ENCODE assay signal across 18 mouse cellular contexts in the genomic region with DNA sequence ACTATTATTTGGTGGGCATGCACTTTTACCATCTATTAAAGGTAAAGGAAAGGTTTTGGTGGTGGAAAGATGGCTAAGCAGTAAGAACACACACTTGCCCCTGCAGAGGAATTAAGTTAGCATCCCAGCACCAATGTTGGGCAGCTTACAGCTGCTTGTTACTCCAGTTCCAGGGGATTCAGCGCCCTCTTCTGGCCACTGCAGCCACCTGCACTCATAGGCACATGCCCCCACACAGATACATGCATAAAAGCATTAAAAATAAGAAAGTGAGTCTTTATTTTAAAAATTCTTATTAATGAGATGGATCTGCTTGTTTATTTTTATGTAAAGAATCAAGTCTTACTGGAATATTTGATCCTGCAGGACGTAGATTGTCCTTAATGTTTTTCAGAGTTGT.
DNase-seq lines count a peak whose midpoint lies in the region; ATAC-seq and TF ChIP-seq lines count a peak whose summit lies in the region.
"Had no signal": no experiment of that assay in that cellular context is flagged by ENCODE, and none has a peak within 500 bp of the region (broad histone marks: within the 10 kb centered on the region; RNA-seq: fewer than 3 reads in every experiment).

No protein-coding gene starts in this region.

- ATAC-seq in liver, embryonic 14.5 days (ENCODE audit: insufficient read depth), result no peak
- no peak for ATAC-seq in liver, embryonic 11.5 days (replicated peaks; ENCODE audit: low FRiP score)
- ATAC-seq in megakaryocyte-erythroid progenitor cell, adult 5-6 weeks (replicated peaks; ENCODE audit: low FRiP score, low TSS enrichment, poor library complexity, severe bottlenecking), result no peak
- ATAC-seq: inflammation-experienced regulatory T-cells, adult 6 months had no signal

- TF ChIP-seq CTCF in liver, embryonic 14.5 days (IDR thresholded peaks at IDR 0.05; ENCODE audit: low read depth), result peak; percentile 25; the same call in 1 of the 2 replicates
- TF ChIP-seq CTCF in thymus, adult 2 months (IDR thresholded peaks at IDR 0.05; ENCODE audit: borderline replicate concordance, control insufficient read depth, extremely low read depth, insufficient read depth, low read length, poor library complexity), result no peak

- no peak overlapping the region for H3K9ac ChIP-seq in liver, embryonic 14.5 days (replicated peaks)
- H3K9ac ChIP-seq in liver, embryonic 11.5 days (ENCODE audit: low read depth, low read length), result no peak overlapping the region
- H3K9ac ChIP-seq: embryonic facial prominence, embryonic 15.5 days; heart, embryonic 13.5 days; neural tube, embryonic 15.5 days had no signal

- no peak for TF ChIP-seq EP300 in liver, embryonic 14.5 days (IDR thresholded peaks at IDR 0.05; ENCODE audit: low read depth)

- TF ChIP-seq POLR2A in thymus, adult 2 months (IDR thresholded peaks at IDR 0.05; ENCODE audit: control insufficient read depth, extremely low read depth, insufficient read depth, low read length, poor library complexity), result no peak

- H3K4me2 ChIP-seq in liver, embryonic 14.5 days (ENCODE audit: low read depth), result no peak overlapping the region
- H3K4me2 ChIP-seq in liver, embryonic 11.5 days, result no peak overlapping the region
- H3K4me2 ChIP-seq: embryonic facial prominence, embryonic 15.5 days; heart, embryonic 13.5 days; neural tube, embryonic 15.5 days had no signal

- no peak overlapping the region for H3K27ac ChIP-seq in liver, embryonic 14.5 days
- H3K27ac ChIP-seq in liver, embryonic 11.5 days (ENCODE audit: low read depth, low read length), result no peak overlapping the region
- no peak overlapping the region for H3K27ac ChIP-seq in thymus, adult 2 months (ENCODE audit: control insufficient read depth, insufficient read depth, low read length)
- H3K27ac ChIP-seq: embryonic facial prominence, embryonic 15.5 days; heart, embryonic 13.5 days; limb, embryonic 10.5 days; neural tube, embryonic 15.5 days had no signal

- DNase-seq in heart, adult 11 months, result peak; percentile 3
- no peak for DNase-seq in heart, adult 9 months (ENCODE audit: low spot score in 2 of 2)
- no peak for DNase-seq in liver, embryonic 14.5 days (ENCODE audit: low read depth in 3 of 3, low spot score in 3 of 3)
- no peak for DNase-seq in liver, embryonic 11.5 days (ENCODE audit: low spot score)
- DNase-seq in A20 (ENCODE audit: low read depth, low spot score), result peak; percentile 19
- peak; percentile 40 for DNase-seq in R1 (ENCODE audit: low read depth, low spot score)
- no peak for DNase-seq in thymus, adult 2 months
- DNase-seq: cerebellum, adult 8-10 months; heart, postnatal 4 days; kidney, postnatal 25 days; layer of hippocampus, postnatal 36 days; lung, adult 2 months had no signal

- no peak overlapping the region for H3K4me3 ChIP-seq in liver, embryonic 14.5 days (ENCODE audit: insufficient read depth in 1 of 2, low read depth in 2 of 2, low read length in 2 of 2)
- no peak overlapping the region for H3K4me3 ChIP-seq in liver, embryonic 11.5 days (ENCODE audit: low read depth, low read length)
- H3K4me3 ChIP-seq in thymus, adult 2 months (ENCODE audit: control insufficient read depth, insufficient read depth, low read length), result no peak overlapping the region
- H3K4me3 ChIP-seq: embryonic facial prominence, embryonic 15.5 days; heart, embryonic 13.5 days; limb, embryonic 10.5 days; neural tube, embryonic 15.5 days had no signal

- H3K36me3 ChIP-seq in liver, embryonic 14.5 days (replicated peaks; ENCODE audit: control insufficient read depth, insufficient read depth, low read depth), result no peaks in the 10 kb centered on the region
- H3K36me3 ChIP-seq in liver, embryonic 11.5 days (ENCODE audit: control insufficient read depth, insufficient read depth, low read length), result no peaks in the 10 kb centered on the region
- H3K36me3 ChIP-seq in thymus, adult 2 months (ENCODE audit: control insufficient read depth, insufficient read depth, low read length), result no peaks in the 10 kb centered on the region
- H3K36me3 ChIP-seq: embryonic facial prominence, embryonic 15.5 days; heart, embryonic 13.5 days; limb, embryonic 10.5 days had no signal

- H3K9me3 ChIP-seq in liver, embryonic 14.5 days (ENCODE audit: control insufficient read depth, low read length), result no peaks in the 10 kb centered on the region
- H3K9me3 ChIP-seq in liver, embryonic 11.5 days (ENCODE audit: control insufficient read depth, low read length), result no peaks in the 10 kb centered on the region
- H3K9me3 ChIP-seq: embryonic facial prominence, embryonic 15.5 days; heart, embryonic 13.5 days; limb, embryonic 10.5 days; neural tube, embryonic 15.5 days had no signal

- no peaks in the 10 kb centered on the region for H3K27me3 ChIP-seq in liver, embryonic 14.5 days (ENCODE audit: control insufficient read depth, insufficient read depth, low read length)
- H3K27me3 ChIP-seq in liver, embryonic 11.5 days (replicated peaks; ENCODE audit: control insufficient read depth, insufficient read depth, low read length), result no peaks in the 10 kb centered on the region
- H3K27me3 ChIP-seq in thymus, adult 2 months (ENCODE audit: control insufficient read depth, insufficient read depth, low read length), result no peaks in the 10 kb centered on the region
- H3K27me3 ChIP-seq: embryonic facial prominence, embryonic 15.5 days; neural tube, embryonic 15.5 days had no signal

- no peaks in the 10 kb centered on the region for H3K4me1 ChIP-seq in liver, embryonic 14.5 days (replicated peaks; ENCODE audit: control insufficient read depth in 2 of 2, insufficient read depth in 2 of 2, low read length in 1 of 2)
- H3K4me1 ChIP-seq in liver, embryonic 11.5 days (replicated peaks; ENCODE audit: control insufficient read depth, insufficient read depth, low read length), result no peaks in the 10 kb centered on the region
- no peaks in the 10 kb centered on the region for H3K4me1 ChIP-seq in thymus, adult 2 months (replicated peaks; ENCODE audit: control insufficient read depth, insufficient read depth, low read length)
- H3K4me1 ChIP-seq: embryonic facial prominence, embryonic 15.5 days; limb, embryonic 10.5 days had no signal

- 51% methylated on average over 2 of the region's 2 CpGs for WGBS in liver, embryonic 14.5 days (ENCODE audit: insufficient replicate concordance)
- WGBS in liver, embryonic 11.5 days, result 59% methylated on average over 2 of the region's 2 CpGs
- 72% methylated on average over 2 of the region's 2 CpGs for WGBS in thymus, adult 2 months

Comparison
In these comparisons a context has a peak if more than half of its experiments do, and no peak if none do; other contexts are left out.
1. DNase-seq: peak in heart, adult 11 months (single experiment), A20 (single experiment) and R1 (single experiment); none in heart, adult 9 months (0 of 2), liver, embryonic 14.5 days (0 of 3), liver, embryonic 11.5 days (single experiment) and thymus, adult 2 months (single experiment).